Mouse (Mus musculus): ENCODE data around the gene Mrpl16.

The Mrpl16 gene

GRCm38 (mm10) chr19:11804423-11804822 lies 34.2 kb downstream of the Mrpl16 start:
- in situ Hi-C loops (cut with MboI) = no loop called here

GRCm38 (mm10) chr19:11807251-11807650 lies 37.1 kb downstream of the Mrpl16 start:
- in situ Hi-C loops (cut with MboI) = no loop called here

- in situ Hi-C loops (cut with MboI) = no loop called here
These were observed 37.6 kb downstream of the Mrpl16 start for GRCm38 (mm10) chr19:11807822-11808221.

GRCm38 (mm10) chr19:11808452-11808851 lies 38.3 kb downstream of the Mrpl16 start:
- in situ Hi-C loops (cut with MboI) = no loop called here

GRCm38 (mm10) chr19:11810003-11810758 lies 40.0 kb downstream of the Mrpl16 start:
- in situ Hi-C loops (cut with MboI) = no loop called here

- in situ Hi-C loops (cut with MboI) = no loop called here
These were observed 40.7 kb downstream of the Mrpl16 start for GRCm38 (mm10) chr19:11810856-11811255.

- in situ Hi-C loops (cut with MboI) = no loop called here
These were observed 41.6 kb downstream of the Mrpl16 start for GRCm38 (mm10) chr19:11811688-11812365.

- in situ Hi-C loops (cut with MboI) = no loop called here
These were observed 42.9 kb downstream of the Mrpl16 start for GRCm38 (mm10) chr19:11813136-11813535.

GRCm38 (mm10) chr19:11813649-11814048 lies 43.5 kb downstream of the Mrpl16 start:
- in situ Hi-C loops (cut with MboI) = no loop called here

- in situ Hi-C loops (cut with MboI) = no loop called here
These were observed 44.6 kb downstream of the Mrpl16 start for GRCm38 (mm10) chr19:11814742-11815333.

GRCm38 (mm10) chr19:11816706-11817105 lies 46.5 kb downstream of the Mrpl16 start:
- in situ Hi-C loops (cut with MboI) = no loop called here

GRCm38 (mm10) chr19:11817586-11817985 lies 47.4 kb downstream of the Mrpl16 start:
- in situ Hi-C loops (cut with MboI) = no loop called here

- in situ Hi-C loops (cut with MboI) = no loop called here
These were observed 48.3 kb downstream of the Mrpl16 start for GRCm38 (mm10) chr19:11818199-11819142.

- in situ Hi-C loops (cut with MboI) = no loop called here
These were observed 49.0 kb downstream of the Mrpl16 start, which contains the start of gene Stx3 for GRCm38 (mm10) chr19:11819143-11819700. TSS of gene Stx3 (minus strand) at chr19:11819403.

GRCm38 (mm10) chr19:11819800-11820199 lies 49.6 kb downstream of the Mrpl16 start:
- in situ Hi-C loops (cut with MboI) = no loop called here

- in situ Hi-C loops (cut with MboI) = no loop called here
These were observed 50.0 kb downstream of the Mrpl16 start for GRCm38 (mm10) chr19:11820211-11820610.

- in situ Hi-C loops (cut with MboI) = no loop called here
These were observed 53.3 kb downstream of the Mrpl16 start for GRCm38 (mm10) chr19:11823346-11824065.
